8 mouse cellular contexts compared by ENCODE assay signal in the genomic region with DNA sequence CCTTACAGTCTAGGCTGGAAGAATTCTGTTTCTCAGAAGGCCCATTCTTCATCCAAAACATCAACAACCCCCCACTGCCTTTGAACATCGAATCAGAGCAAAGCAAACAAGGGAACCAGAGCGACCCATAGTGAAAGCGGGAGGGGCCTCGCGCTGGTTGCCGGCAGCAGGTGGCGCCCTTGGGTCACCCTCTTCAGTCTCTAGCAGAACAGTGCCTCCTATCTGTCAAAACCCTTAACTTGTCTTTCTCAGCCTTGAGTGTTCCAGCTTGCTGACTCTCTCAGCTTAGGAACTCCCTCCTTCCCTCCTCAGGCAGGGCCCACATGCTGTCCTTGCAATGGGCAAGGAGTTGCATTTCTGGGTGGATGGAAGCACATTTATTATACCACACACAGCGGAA. TPM values are rescaled to one million over a fixed set of nuclear protein-coding genes. Genes with fewer than 3 reads are reported as not detected.
DNase-seq lines count a peak whose midpoint lies in the region; ATAC-seq and TF ChIP-seq lines count a peak whose summit lies in the region.

No protein-coding gene starts in this region.

- H3K9me3 ChIP-seq in E14TG2a.4 (ENCODE audit: low read length) = no peaks in the 10 kb centered on the region
- no peaks in the 10 kb centered on the region for H3K9me3 ChIP-seq in forebrain, embryonic 10.5 days
- no peaks in the 10 kb centered on the region for H3K9me3 ChIP-seq in heart, embryonic 15.5 days (replicated peaks)
- no peaks in the 10 kb centered on the region for H3K9me3 ChIP-seq in liver, embryonic 12.5 days (replicated peaks)
- no peaks in the 10 kb centered on the region for H3K9me3 ChIP-seq in neural tube, embryonic 14.5 days (ENCODE audit: control insufficient read depth, low read length)

- peak overlapping the region; percentile 71 for H3K27ac ChIP-seq in forebrain, embryonic 10.5 days
- H3K27ac ChIP-seq in heart, embryonic 15.5 days = 0 out of 2 replicates have a peak overlapping the region, but pooled peaks have one; percentile 2
- H3K27ac ChIP-seq in liver, embryonic 12.5 days = no peak overlapping the region
- no peak overlapping the region for H3K27ac ChIP-seq in neural tube, embryonic 14.5 days (ENCODE audit: low read depth, low read length)

- no peaks in the 10 kb centered on the region for H3K36me3 ChIP-seq in E14TG2a.4 (ENCODE audit: insufficient read depth, low read length)
- no peaks in the 10 kb centered on the region for H3K36me3 ChIP-seq in forebrain, embryonic 10.5 days (replicated peaks)
- no peaks in the 10 kb centered on the region for H3K36me3 ChIP-seq in heart, embryonic 15.5 days
- H3K36me3 ChIP-seq in liver, embryonic 12.5 days = no peaks in the 10 kb centered on the region
- no peaks in the 10 kb centered on the region for H3K36me3 ChIP-seq in neural tube, embryonic 14.5 days (ENCODE audit: control insufficient read depth, insufficient read depth, low read length)

- no peak overlapping the region for H3K4me3 ChIP-seq in E14TG2a.4 (replicated peaks; ENCODE audit: low read length)
- peak overlapping the region; percentile 28 for H3K4me3 ChIP-seq in forebrain, embryonic 10.5 days
- peak overlapping the region; percentile 30 for H3K4me3 ChIP-seq in heart, embryonic 15.5 days
- H3K4me3 ChIP-seq in liver, embryonic 12.5 days = no peak overlapping the region
- H3K4me3 ChIP-seq in neural tube, embryonic 14.5 days (ENCODE audit: low read depth, low read length) = no peak overlapping the region

- H3K27me3 ChIP-seq in E14TG2a.4 (ENCODE audit: insufficient read depth, low read length) = peaks cover 4% of the 10 kb centered on the region; the same call in 1 of the 2 replicates
- no peaks in the 10 kb centered on the region for H3K27me3 ChIP-seq in forebrain, embryonic 10.5 days (ENCODE audit: poor library complexity, severe bottlenecking)
- H3K27me3 ChIP-seq in heart, embryonic 15.5 days = no peaks in the 10 kb centered on the region
- H3K27me3 ChIP-seq in liver, embryonic 12.5 days (replicated peaks) = no peaks in the 10 kb centered on the region
- no peaks in the 10 kb centered on the region for H3K27me3 ChIP-seq in neural tube, embryonic 14.5 days (ENCODE audit: control insufficient read depth, insufficient read depth, low read length)

- DNase-seq in c-Kit-positive CD71-negative TER-119-negative erythroid progenitor cells, embryonic 14.5 days (ENCODE audit: low read depth) = peak; percentile 75
- DNase-seq in forebrain, embryonic 10.5 days (ENCODE audit: extremely low spot score, low spot score) = peak; percentile 72
- peak; percentile 83 for DNase-seq in kidney, postnatal 14 days
- peak; percentile 89 for DNase-seq in testis, postnatal 10 days (ENCODE audit: low spot score)

- WGBS in forebrain, embryonic 10.5 days = 10% methylated on average over 8 of the region's 8 CpGs
- 11% methylated on average over 8 of the region's 8 CpGs for WGBS in heart, embryonic 15.5 days
- WGBS in liver, embryonic 12.5 days (ENCODE audit: insufficient replicate concordance) = 9% methylated on average over 8 of the region's 8 CpGs
- WGBS in neural tube, embryonic 14.5 days = 11% methylated on average over 8 of the region's 8 CpGs

- peak; percentile 80 for TF ChIP-seq CTCF in E14TG2a.4 (conservative IDR thresholded peaks at IDR 0.05; ENCODE audit: low read length)

- peak; percentile 37; the same call in 1 of the 2 replicates for ATAC-seq in heart, embryonic 15.5 days (replicated peaks; ENCODE audit: insufficient number of reproducible peaks, insufficient read depth, low FRiP score, low read depth)
- ATAC-seq in liver, embryonic 12.5 days = peak; percentile 65
- ATAC-seq in neural tube, embryonic 14.5 days (ENCODE audit: low read depth) = peak; percentile 22; the same call in 1 of the 2 replicates

- H3K4me1 ChIP-seq in E14TG2a.4 (replicated peaks; ENCODE audit: low read depth, low read length) = peaks cover 20% of the 10 kb centered on the region
- H3K4me1 ChIP-seq in forebrain, embryonic 10.5 days = peaks cover 16% of the 10 kb centered on the region
- peaks cover 6% of the 10 kb centered on the region; the same call in 1 of the 2 replicates for H3K4me1 ChIP-seq in heart, embryonic 15.5 days (replicated peaks)
- H3K4me1 ChIP-seq in liver, embryonic 12.5 days = peaks cover 12% of the 10 kb centered on the region; the same call in 1 of the 2 replicates
- 0 out of 2 replicates have a peak, but pooled peaks cover 2% of the 10 kb centered on the region for H3K4me1 ChIP-seq in neural tube, embryonic 14.5 days (ENCODE audit: control insufficient read depth, insufficient read depth, low read length)

- H3K4me2 ChIP-seq in heart, embryonic 15.5 days = peak overlapping the region; percentile 53
- H3K4me2 ChIP-seq in liver, embryonic 12.5 days = peak overlapping the region; percentile 48
- H3K4me2 ChIP-seq in neural tube, embryonic 14.5 days (ENCODE audit: low read depth, low read length) = no peak overlapping the region

- H3K9ac ChIP-seq in heart, embryonic 15.5 days = no peak overlapping the region
- H3K9ac ChIP-seq in liver, embryonic 12.5 days = no peak overlapping the region
- no peak overlapping the region for H3K9ac ChIP-seq in neural tube, embryonic 14.5 days (replicated peaks; ENCODE audit: low read depth, low read length)

RNA-seq across cellular contexts. Expression of gene Fam180a, which starts 53.9 kb away (rescaled TPM):
- polyA plus RNA-seq in forebrain, embryonic 10.5 days (2016; fragmentation: Nextera tagmentation; extraction: Ambion mirVana) = not detected in 2 replicates
- polyA plus RNA-seq in heart, embryonic 15.5 days (2015; fragmentation: Nextera tagmentation; extraction: Ambion mirVana) = 0.75 and 1.0 TPM in 2 replicates
- 0.08 TPM in 1 of 2 replicates, not detected in the other for polyA plus RNA-seq in liver, embryonic 12.5 days (2016; fragmentation: Nextera tagmentation; extraction: Ambion mirVana)
- 0.93 TPM in 1 of 2 replicates, not detected in the other for polyA plus RNA-seq in neural tube, embryonic 14.5 days (2014; fragmentation: Nextera tagmentation; extraction: Ambion mirVana)

Comparison
In these comparisons a context has a peak if more than half of its experiments do, and no peak if none do; other contexts are left out.
1. H3K4me3 ChIP-seq: peak in forebrain, embryonic 10.5 days (single experiment) and heart, embryonic 15.5 days (single experiment); none in E14TG2a.4 (single experiment), liver, embryonic 12.5 days (single experiment) and neural tube, embryonic 14.5 days (single experiment).
2. H3K27ac ChIP-seq: peak in forebrain, embryonic 10.5 days (single experiment) and heart, embryonic 15.5 days (single experiment); none in liver, embryonic 12.5 days (single experiment) and neural tube, embryonic 14.5 days (single experiment).
3. Peak in every context shown above with its lines, with median percentiles within 50 percentile points of each other: DNase-seq and ATAC-seq.